Mouse (Mus musculus) spleen, adult 2 months (tissue): ENCODE measurements around the gene Gm20441.

Experiments used
- CTCF ChIP-seq: fragments of 200-500 bp; IDR thresholded peaks from 2 replicates; pipeline ENCODE4 v1.5.1; 2011; ENCODE audit warnings: mild to moderate bottlenecking, inconsistent platforms; ENCODE audit not compliant: insufficient read depth, insufficient read length, insufficient replicate concordance; ENCODE audit errors: extremely low read depth
- POLR2A ChIP-seq: fragments of 200-500 bp; IDR thresholded peaks from 2 replicates; pipeline ENCODE4 v1.6.1; 2011; ENCODE audit warnings: low read depth, low read length, inconsistent platforms

GRCm38 (mm10) chr10:75789081-75789735 lies 8.5 kb upstream of the Gm20441 start:
- TF ChIP-seq CTCF (no peak), POLR2A (no peak)
